Mouse (Mus musculus) embryonic stem cell, embryonic (primary cell): ENCODE data around the gene Spata1.

Experiments
- CTCF ChIA-PET, 4 experiments: fragments of 300-600 bp in 2 of 4; fragments of 350-600 bp in 2 of 4; sonication (Branson Sonifier 250); formaldehyde crosslinking; loops; one replicate each; lab custom pipeline; 2022; ENCODE audit warnings: inconsistent platforms in 2 of 4; lab: Charles Lee
- POLR2A ChIA-PET, 4 experiments: fragments of 300-600 bp in 2 of 4; fragments of 350-600 bp in 2 of 4; sonication (Branson Sonifier 250); formaldehyde crosslinking; loops; one replicate each; lab custom pipeline; 2022; ENCODE audit warnings: antibody characterized with exemption in 4 of 4, inconsistent platforms in 1 of 4; lab: Charles Lee

Spata1 gene

GRCm38 (mm10) chr3:146412480-146412879 is 87.1 kb downstream of the Spata1 start:
- POLR2A ChIA-PET: interaction anchor here in 1 of 4 experiments (0.8 kb wide), 1 partner anchor 33 kb away, joined by 3 read pairs; no protein-coding TSS in a partner anchor
- CTCF ChIA-PET: no interaction called here

GRCm38 (mm10) chr3:146412008-146412407 is 87.5 kb downstream of the Spata1 start:
- ChIA-PET POLR2A (interaction anchor here in 1 of 4 experiments (0.8 kb wide), 1 partner anchor 32 kb away, joined by 3 read pairs; no protein-coding TSS in a partner anchor), CTCF (no interaction called here)

GRCm38 (mm10) chr3:146410114-146410513 is 89.4 kb downstream of the Spata1 start:
- ChIA-PET CTCF (no interaction called here), POLR2A (interaction anchor here in 1 of 4 experiments (1.0 to 1.6 kb wide), 5 partner anchors 9 to 111 kb away, joined by 3 to 6 read pairs (median 4); partner anchors contain the start of gene Rpf1)
